Comparison of ENCODE assay signal across 8 mouse cellular contexts in the genomic region with DNA sequence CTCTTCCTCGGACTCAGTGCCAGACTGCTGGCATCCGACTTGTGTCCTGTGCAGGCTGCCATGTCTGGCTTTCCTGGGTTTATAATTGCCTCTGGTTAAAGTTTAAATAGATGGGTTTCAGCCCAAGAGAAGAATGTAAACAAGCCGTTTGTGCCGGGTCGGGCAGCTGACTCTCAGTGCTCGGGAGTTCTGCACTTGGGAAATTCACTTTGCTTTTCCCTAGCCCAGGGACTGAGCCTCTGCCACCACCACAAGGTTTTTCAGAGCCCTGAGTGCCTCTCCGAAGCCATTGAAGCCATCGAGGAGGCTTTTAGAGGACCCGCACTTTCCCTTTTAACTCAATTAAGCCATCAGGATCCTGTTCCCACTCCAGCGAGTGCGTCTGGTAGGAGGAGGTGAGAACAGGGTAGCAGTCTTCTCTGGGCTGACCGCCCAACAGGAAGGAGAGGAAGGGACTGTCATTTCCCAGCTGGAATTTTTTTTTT.
DNase-seq lines count a peak whose midpoint lies in the region; ATAC-seq lines count a peak whose summit lies in the region.

No protein-coding gene starts in this region.

- no peak overlapping the region for H3K27ac ChIP-seq in heart, embryonic 11.5 days (ENCODE audit: low read depth, low read length)

- H3K4me1 ChIP-seq in heart, embryonic 11.5 days (ENCODE audit: control insufficient read depth, insufficient read depth, low read length) = peaks cover 7% of the 10 kb centered on the region; the same call in 1 of the 2 replicates

- H3K9ac ChIP-seq in heart, embryonic 11.5 days (ENCODE audit: low read depth, low read length) = 0 out of 2 replicates have a peak overlapping the region, but pooled peaks have one; percentile 6

- H3K9me3 ChIP-seq in heart, embryonic 11.5 days (replicated peaks; ENCODE audit: control insufficient read depth, low read length) = no peaks in the 10 kb centered on the region

- ATAC-seq in heart, embryonic 11.5 days (replicated peaks; ENCODE audit: insufficient number of reproducible peaks, low FRiP score, low TSS enrichment) = no peak

- no peaks in the 10 kb centered on the region for H3K27me3 ChIP-seq in heart, embryonic 11.5 days (ENCODE audit: control insufficient read depth, insufficient read depth, low read length)

- H3K36me3 ChIP-seq in heart, embryonic 11.5 days (ENCODE audit: control insufficient read depth, insufficient read depth, low read length) = no peaks in the 10 kb centered on the region

- peak; percentile 15 for DNase-seq in urinary bladder, postnatal 14 days (ENCODE audit: low spot score)
- no peak for DNase-seq in urinary bladder, postnatal 10 days (ENCODE audit: low spot score)
- peak; percentile 66 for DNase-seq in kidney, postnatal 10 days
- peak; percentile 80 for DNase-seq in lung, postnatal 25 days (ENCODE audit: low spot score)
- no peak for DNase-seq in spleen, adult 12 weeks (ENCODE audit: low spot score)
- DNase-seq in cerebellum, adult 11-12 months = no peak
- DNase-seq in layer of hippocampus, postnatal 10 days (ENCODE audit: low spot score in 2 of 2) = no peak

- 5% methylated on average over 12 of the region's 12 CpGs for WGBS in heart, embryonic 11.5 days (ENCODE audit: insufficient replicate concordance)

- peak overlapping the region; percentile 66 for H3K4me2 ChIP-seq in heart, embryonic 11.5 days

- peak overlapping the region; percentile 27 for H3K4me3 ChIP-seq in heart, embryonic 11.5 days (ENCODE audit: low read depth, low read length)

Comparison
In these comparisons a context has a peak if more than half of its experiments do, and no peak if none do; other contexts are left out.
1. DNase-seq: peak in urinary bladder, postnatal 14 days (single experiment), kidney, postnatal 10 days (single experiment) and lung, postnatal 25 days (single experiment); none in urinary bladder, postnatal 10 days (single experiment), spleen, adult 12 weeks (single experiment), cerebellum, adult 11-12 months (single experiment) and layer of hippocampus, postnatal 10 days (0 of 2).